Mouse (Mus musculus) spleen, postnatal 10 days (tissue): ENCODE results near the gene Cnpy1.
A peak's percentile ranks its signal among the peaks of the same experiment; 100 is the strongest.

Experiments used
- DNase-seq, 2 experiments: peaks; one replicate each; pipeline ENCODE4 v3.0.0; 2021 to 2022; ENCODE audit warnings: low spot score in 2 of 2

Gene Cnpy1

GRCm38 (mm10) chr5:28245574-28245973, at the start of gene Cnpy1:
Gene Cnpy1, minus strand, starts transcription at chr5:28245806.
- no peak for DNase-seq

- DNase-seq: peak; percentile 89 to 92
These were observed 48.4 kb upstream of the Cnpy1 start for GRCm38 (mm10) chr5:28293990-28294389.

GRCm38 (mm10) chr5:28292281-28292680, 46.7 kb upstream of the Cnpy1 start:
- no peak for DNase-seq

DNA sequence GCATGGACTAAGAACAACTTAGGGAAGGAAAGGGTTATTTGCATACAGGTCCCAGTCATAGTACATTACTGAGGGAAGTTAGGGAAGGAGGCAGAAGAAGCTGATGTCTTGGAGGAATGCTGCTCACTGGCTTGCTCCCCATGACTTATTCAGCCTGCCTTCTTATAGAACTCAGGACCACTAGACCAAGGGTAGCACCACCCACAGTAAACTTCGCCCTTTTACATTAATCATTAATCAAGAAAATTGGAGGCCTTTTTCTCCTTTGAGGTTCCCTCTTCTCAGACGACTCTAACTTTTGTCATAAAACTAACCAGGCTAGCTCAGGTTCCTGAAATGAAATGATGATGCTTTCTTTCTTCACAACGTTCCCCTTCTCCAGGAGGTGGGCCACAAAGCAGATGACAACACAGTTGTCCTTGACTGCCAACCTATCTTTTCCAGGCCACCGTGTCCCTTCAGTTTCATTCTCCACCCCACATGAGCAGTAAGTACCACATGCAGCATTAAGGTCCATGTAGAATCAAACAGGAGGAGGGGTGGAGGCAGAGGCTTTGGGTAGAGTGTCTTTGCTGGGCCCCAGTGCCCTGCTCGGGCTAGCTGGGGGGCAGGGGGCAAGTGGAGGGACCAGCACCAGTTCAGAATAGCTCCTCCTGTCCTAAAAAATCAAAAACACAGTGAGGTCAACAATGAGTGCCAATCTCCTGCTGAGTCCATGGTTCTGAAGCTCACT, 45.7 kb upstream of the Cnpy1 start:
- no peak for DNase-seq

- no peak for DNase-seq
These were observed 45.0 kb upstream of the Cnpy1 start for GRCm38 (mm10) chr5:28290630-28291029.

DNA sequence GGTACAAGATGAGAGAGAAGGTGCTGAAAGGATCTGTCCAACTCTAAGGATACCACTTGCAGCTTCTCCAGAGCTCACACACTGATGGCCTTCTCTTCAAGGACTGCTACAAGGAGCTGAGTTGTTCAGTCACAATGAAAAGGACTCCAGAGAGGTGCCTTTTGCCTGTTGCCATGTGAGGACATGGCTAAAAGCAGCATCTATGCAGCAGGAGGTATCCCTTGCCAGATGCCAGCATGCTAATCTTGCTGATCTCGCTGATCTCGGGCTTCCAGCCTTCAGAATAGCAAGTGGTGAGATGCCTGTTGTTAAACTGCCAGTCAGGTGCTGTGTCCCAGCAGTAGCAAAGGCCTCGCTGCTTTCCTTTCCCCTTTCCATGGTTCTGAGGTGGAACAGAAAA, 43.5 kb upstream of the Cnpy1 start:
- no peak for DNase-seq

GRCm38 (mm10) chr5:28277279-28277678, 31.7 kb upstream of the Cnpy1 start:
- no peak for DNase-seq

DNA sequence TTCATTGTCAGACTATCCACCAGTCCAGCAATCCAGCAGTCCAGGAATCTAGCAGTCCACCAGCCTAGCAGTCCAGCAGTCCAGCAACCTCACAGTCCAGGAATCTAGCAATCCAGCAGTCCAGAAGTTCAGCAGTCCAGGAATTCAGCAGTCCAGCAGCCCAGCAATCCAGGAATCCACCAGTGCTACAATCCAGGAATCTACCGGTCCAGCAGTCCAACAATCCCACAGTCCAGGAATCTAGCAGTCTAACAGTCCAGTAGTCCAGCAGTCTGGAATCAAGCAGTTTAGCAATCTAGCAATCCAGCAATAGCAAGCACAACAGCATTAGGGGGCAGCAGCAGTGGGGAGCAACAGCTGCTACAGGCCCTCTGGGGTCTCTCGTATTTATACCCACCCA, 27.2 kb upstream of the Cnpy1 start:
- no peak for DNase-seq

DNA sequence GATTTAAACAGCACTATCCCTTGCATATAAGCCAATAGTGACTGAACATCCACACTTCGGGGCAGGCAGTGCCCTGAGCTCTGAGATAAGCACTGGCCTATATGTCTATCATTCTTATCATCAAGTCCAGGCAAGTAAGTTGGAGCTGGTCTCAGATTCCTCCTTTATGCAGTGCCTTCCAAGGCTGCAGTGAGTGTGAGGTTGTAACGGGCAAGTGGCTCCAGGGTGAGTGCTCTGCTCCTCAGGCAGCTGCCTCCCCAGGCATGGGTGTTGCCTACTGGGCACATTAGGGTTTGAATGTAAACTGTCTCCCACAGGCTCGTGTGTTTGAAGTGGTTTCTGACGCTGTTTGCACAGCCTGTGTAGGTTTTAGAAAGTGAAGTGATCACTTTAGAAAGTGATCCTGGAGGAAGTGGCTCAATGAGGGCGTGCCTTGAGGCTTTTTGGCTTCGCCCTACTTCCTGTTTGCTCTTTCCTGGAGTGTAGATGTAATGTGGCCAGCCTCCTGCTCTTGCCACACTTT, 23.9 kb upstream of the Cnpy1 start:
- peak; percentile 8 to 31 for DNase-seq

GRCm38 (mm10) chr5:28267576-28267975, 22.0 kb upstream of the Cnpy1 start:
- DNase-seq: no peak

DNA sequence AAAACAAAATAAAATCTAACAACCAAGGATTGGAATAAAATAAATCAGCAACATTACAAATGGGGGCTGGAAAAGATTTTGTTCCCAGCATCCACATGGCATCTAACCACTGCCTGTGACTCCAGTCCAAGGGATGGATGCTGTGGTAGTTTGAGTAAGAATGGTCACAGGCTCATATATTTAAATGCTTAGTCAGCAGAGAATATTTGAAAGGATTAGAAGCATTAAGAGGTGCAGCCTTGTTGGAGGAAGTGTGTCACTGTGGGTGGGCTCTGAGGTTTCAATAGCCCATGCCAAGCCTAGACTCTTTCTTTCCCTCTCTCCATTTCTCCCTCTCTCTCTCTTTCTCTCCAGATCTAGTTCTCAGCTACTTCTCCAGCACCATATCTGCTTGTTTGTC, 20.0 kb upstream of the Cnpy1 start:
- DNase-seq: no peak

DNA sequence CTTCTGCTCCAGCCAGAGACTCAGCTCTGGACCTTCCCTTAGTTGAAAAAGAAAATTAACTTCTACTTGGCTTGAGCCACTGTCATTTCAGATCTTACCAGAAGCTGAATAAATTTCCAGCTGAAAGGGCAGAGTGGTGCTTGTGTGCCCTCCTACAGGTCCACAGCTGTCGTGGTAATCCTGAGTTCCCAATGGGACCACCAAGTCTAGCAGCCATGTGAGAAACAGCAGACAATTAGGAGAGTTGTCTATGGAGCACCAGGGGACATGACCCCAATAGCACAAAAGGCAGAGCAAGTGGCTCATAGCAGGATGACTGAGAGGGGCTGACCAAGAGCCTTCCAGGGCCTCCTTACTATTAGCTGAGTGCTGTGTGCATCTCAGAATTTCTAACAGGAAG, 18.2 kb upstream of the Cnpy1 start:
- no peak for DNase-seq

GRCm38 (mm10) chr5:28262070-28262469, 16.5 kb upstream of the Cnpy1 start:
- DNase-seq: no peak

- DNase-seq: no peak
These were observed 14.3 kb upstream of the Cnpy1 start for GRCm38 (mm10) chr5:28259939-28260338.

- no peak for DNase-seq
These were observed 13.8 kb upstream of the Cnpy1 start for GRCm38 (mm10) chr5:28259385-28259784.

DNA sequence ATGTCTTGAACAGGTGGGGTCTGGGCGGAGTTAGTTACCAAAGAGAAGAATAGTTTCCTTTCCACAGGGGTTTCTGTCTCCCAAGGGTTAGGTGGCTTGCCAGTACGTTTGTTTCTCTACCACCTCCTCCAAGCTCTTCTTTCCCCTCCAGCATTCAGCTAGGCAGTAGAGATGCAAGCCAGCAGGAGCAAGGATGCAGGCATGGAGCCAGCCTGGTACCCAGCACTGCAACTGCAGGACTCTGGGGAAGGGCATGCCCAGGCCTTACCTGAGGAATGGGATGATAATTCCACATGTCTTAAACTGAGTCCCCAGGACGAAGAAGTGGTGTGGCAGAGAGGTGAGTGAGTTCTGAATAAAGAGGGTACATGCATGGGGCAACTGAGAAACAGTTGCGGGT, 12.2 kb upstream of the Cnpy1 start:
- DNase-seq: no peak

GRCm38 (mm10) chr5:28252999-28253398, 7.4 kb upstream of the Cnpy1 start:
- DNase-seq: no peak

DNA sequence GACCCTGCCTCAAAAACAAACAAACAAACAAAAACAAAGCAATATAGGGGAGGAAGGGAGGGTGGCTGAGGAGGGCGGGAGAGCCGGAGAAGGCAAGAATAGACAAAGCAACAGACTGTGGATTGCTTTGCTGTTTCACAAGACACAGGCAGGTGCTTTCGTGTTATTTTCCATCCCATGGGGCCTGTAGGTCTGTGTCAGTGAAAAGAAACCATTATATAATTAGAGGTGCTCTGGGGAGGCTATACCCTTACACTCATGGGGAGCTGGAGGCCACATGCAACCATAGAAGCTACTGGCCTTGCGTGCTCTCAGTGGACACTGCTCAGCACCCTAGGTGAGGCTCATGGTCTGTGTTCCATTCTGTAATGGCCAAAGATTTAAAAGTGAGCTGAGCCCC, 6.7 kb upstream of the Cnpy1 start:
- DNase-seq: no peak

DNA sequence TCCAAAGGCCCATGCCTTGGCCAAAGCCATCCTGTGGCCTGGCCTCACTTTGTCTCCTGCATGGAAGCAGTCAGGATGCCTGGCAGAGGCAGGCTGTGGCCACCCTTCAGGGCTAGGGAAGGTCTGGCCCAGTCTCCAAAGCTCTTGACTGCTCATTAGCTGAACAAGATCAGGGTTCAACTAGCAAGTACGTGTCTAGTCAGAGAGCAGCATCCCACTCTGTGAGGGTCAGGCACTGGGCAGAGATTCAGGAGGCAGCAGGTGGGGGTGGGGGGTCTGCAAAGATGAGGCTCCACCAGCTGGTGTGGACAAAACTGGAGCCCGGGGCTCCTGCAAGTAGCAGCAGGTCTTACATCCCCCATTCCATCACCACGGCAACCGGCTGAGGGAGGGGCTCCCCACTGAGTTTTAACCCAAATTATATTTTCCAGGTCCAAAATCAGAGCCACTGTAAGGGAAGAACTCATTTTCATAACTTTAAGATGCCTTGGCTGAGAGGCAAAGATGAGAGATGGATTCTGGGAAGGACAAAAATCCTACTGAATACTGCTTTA, 5.7 kb upstream of the Cnpy1 start:
- no peak for DNase-seq

DNA sequence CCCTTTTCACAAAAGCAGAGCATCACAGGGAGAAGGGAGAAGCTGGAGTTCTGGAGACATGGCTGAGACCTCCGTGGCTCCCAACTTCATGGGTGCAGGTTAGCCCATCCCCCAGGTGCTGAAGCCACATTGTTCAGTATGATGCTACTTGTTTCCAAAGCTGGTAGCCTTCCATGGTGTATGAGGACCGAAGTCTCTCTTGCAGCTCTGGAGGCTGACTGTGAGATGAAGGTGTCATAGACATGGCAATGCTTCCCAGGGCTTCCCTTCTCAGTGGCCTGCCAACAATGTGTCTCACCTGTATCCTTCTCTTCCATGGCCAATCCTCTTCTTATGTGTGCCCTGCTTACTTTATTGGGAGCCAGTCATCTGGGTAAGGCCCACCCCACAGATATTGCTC, 4.9 kb upstream of the Cnpy1 start:
- no peak for DNase-seq

DNA sequence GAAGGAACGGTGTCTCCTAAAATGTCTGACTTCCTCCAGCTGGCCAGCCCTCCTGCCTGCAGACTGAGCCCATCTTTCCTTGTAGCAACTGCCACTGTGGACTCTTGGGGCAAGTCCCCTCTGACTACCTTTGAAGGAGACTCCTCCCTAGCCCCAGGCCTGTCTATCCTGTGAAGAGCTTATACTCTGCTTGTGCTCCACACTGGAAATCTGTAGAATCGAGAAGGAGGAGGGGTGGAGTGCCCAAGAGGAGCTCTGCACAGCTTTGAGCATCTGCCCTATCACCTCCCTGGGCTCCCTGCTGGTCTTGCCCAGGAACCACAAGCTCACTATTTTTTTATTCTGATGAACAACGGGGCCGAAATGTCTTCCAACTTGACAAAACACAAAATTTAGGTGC, 485 bp downstream of the Cnpy1 start:
- DNase-seq: no peak

GRCm38 (mm10) chr5:28243501-28244177, 2.0 kb downstream of the Cnpy1 start:
- no peak for DNase-seq

GRCm38 (mm10) chr5:28241423-28241822, 4.2 kb downstream of the Cnpy1 start:
- no peak for DNase-seq
